Mouse (Mus musculus) CH12.LX (cell line): ENCODE measurements around the gene Pabpc6. TPM values are rescaled to one million over a fixed set of nuclear protein-coding genes. Genes with fewer than 3 reads are reported as not detected.

Source experiments
- DNase-seq: peaks from one replicate; pipeline ENCODE4 v3.0.0-alpha.2; 2013; ENCODE audit errors: extremely low read depth
- H3K27ac ChIP-seq: 2 replicates; pipeline ENCODE4 v1.5.1; 2012; ENCODE audit warnings: low read depth, mild to moderate bottlenecking, control low read depth, moderate library complexity; ENCODE audit not compliant: insufficient read depth
- H3K27me3 ChIP-seq: replicated peaks from 2 replicates; pipeline ENCODE3; 2012; ENCODE audit warnings: inconsistent platforms
- H3K36me3 ChIP-seq, 2 experiments: replicated peaks in 1 of 2; 2 replicates each; pipeline versions ENCODE3 to v1.6.1; 2012; ENCODE audit warnings: inconsistent platforms in 1 of 2, low read length in 1 of 2, mild to moderate bottlenecking in 1 of 2, mixed read lengths in 1 of 2, moderate library complexity in 1 of 2; ENCODE audit not compliant: control insufficient read depth in 1 of 2, insufficient read depth in 1 of 2
- H3K4me1 ChIP-seq, 2 experiments: 2 replicates each; pipeline ENCODE4 v1.6.1; 2012; ENCODE audit warnings: inconsistent platforms in 1 of 2, moderate library complexity in 1 of 2; ENCODE audit not compliant: insufficient read depth in 2 of 2, control insufficient read depth in 1 of 2
- H3K4me2 ChIP-seq: 2 replicates; pipeline ENCODE4 v1.6.1; 2012; ENCODE audit warnings: low read depth, mild to moderate bottlenecking, control low read depth; ENCODE audit not compliant: poor library complexity, insufficient read depth, severe bottlenecking
- H3K4me3 ChIP-seq, 3 experiments: fragments of 150-350 bp in 1 of 3; sonication (generic) in 1 of 3; replicated peaks in 1 of 3; 2 replicates each; pipeline versions ENCODE3 to v1.5.1; 2011 to 2012; ENCODE audit warnings: low read depth in 2 of 3, low read length in 2 of 3, mild to moderate bottlenecking in 2 of 3, moderate library complexity in 2 of 3, control low read depth in 1 of 3, improper control_type of control experiment in 1 of 3, inconsistent platforms in 1 of 3, mixed read lengths in 1 of 3; ENCODE audit not compliant: poor library complexity in 1 of 3
- H3K79me2 ChIP-seq: replicated peaks from 2 replicates; pipeline ENCODE4 v1.6.1; 2012; ENCODE audit warnings: mild to moderate bottlenecking, moderate library complexity; ENCODE audit not compliant: control insufficient read depth, poor library complexity, insufficient read depth, severe bottlenecking; ENCODE audit errors: extremely low read depth
- H3K9ac ChIP-seq: 2 replicates; pipeline ENCODE4 v1.6.1; 2012; ENCODE audit warnings: low read depth, mild to moderate bottlenecking, control low read depth, moderate library complexity; ENCODE audit not compliant: insufficient read depth
- H3K9me3 ChIP-seq: replicated peaks from 2 replicates; pipeline ENCODE3; 2012; ENCODE audit warnings: low read length, inconsistent platforms, mixed read lengths
- CHD1 ChIP-seq: IDR thresholded peaks from 2 replicates; pipeline ENCODE4 v1.6.1; 2012; ENCODE audit warnings: low read depth, low read length, improper control_type of control experiment, inconsistent platforms
- CHD2 ChIP-seq: IDR thresholded peaks from 2 replicates; pipeline ENCODE4 v1.6.1; 2011; ENCODE audit warnings: low read length, improper control_type of control experiment
- CTCF ChIP-seq, 2 experiments: IDR thresholded peaks in 1 of 2; conservative IDR thresholded peaks in 1 of 2; 2 replicates each; pipeline ENCODE4 v1.5.1; 2011 to 2012; ENCODE audit warnings: low read depth in 2 of 2, low read length in 2 of 2, improper control_type of control experiment in 1 of 2, inconsistent platforms in 1 of 2, mild to moderate bottlenecking in 1 of 2, moderate library complexity in 1 of 2
- GABPA ChIP-seq: IDR thresholded peaks from 2 replicates; pipeline ENCODE4 v1.6.1; 2012; ENCODE audit warnings: low read depth, low read length, improper control_type of control experiment, inconsistent platforms; ENCODE audit not compliant: insufficient replicate concordance
- HCFC1 ChIP-seq: IDR thresholded peaks from 2 replicates; pipeline ENCODE4 v1.6.1; 2012; ENCODE audit warnings: low read depth, mild to moderate bottlenecking, inconsistent platforms, low read length, improper control_type of control experiment
- IRF4 ChIP-seq: IDR thresholded peaks from 2 replicates; pipeline ENCODE4 v1.6.1; 2014; ENCODE audit warnings: low read depth, mild to moderate bottlenecking, inconsistent platforms, low read length, improper control_type of control experiment
- JUND ChIP-seq: conservative IDR thresholded peaks from 2 replicates; pipeline ENCODE4 v1.6.1; 2011; ENCODE audit warnings: low read depth, low read length, improper control_type of control experiment
- KAT2A ChIP-seq: IDR thresholded peaks from 2 replicates; pipeline ENCODE4 v1.6.1; 2012; ENCODE audit warnings: low read length, improper control_type of control experiment, inconsistent platforms; ENCODE audit not compliant: insufficient replicate concordance
- MAX ChIP-seq: IDR thresholded peaks from 2 replicates; pipeline ENCODE4 v1.6.1; 2011; ENCODE audit warnings: low read length, improper control_type of control experiment
- MAZ ChIP-seq: IDR thresholded peaks from 2 replicates; pipeline ENCODE4 v1.6.1; 2012; ENCODE audit warnings: low read depth, mild to moderate bottlenecking, inconsistent platforms, low read length, improper control_type of control experiment, moderate library complexity
- MEF2A ChIP-seq: IDR thresholded peaks from 2 replicates; pipeline ENCODE4 v1.6.1; 2014; ENCODE audit warnings: low read depth, mild to moderate bottlenecking, inconsistent platforms, low read length, improper control_type of control experiment, borderline replicate concordance
- MXI1 ChIP-seq: IDR thresholded peaks from 2 replicates; pipeline ENCODE4 v1.6.1; 2011; ENCODE audit warnings: mild to moderate bottlenecking, low read depth, low read length, improper control_type of control experiment
- MYC ChIP-seq: IDR thresholded peaks from 2 replicates; pipeline ENCODE4 v1.6.1; 2011; ENCODE audit warnings: low read depth, mild to moderate bottlenecking, improper control_type of control experiment, low read length
- PAX5 ChIP-seq: IDR thresholded peaks from 2 replicates; pipeline ENCODE4 v1.6.1; 2012; ENCODE audit warnings: low read length, inconsistent platforms, mixed read lengths
- POLR2A ChIP-seq: IDR thresholded peaks from 2 replicates; pipeline ENCODE4 v1.6.1; 2011; ENCODE audit warnings: low read depth, mild to moderate bottlenecking, improper control_type of control experiment, low read length
- RCOR1 ChIP-seq: conservative IDR thresholded peaks from 2 replicates; pipeline ENCODE4 v1.6.1; 2012; ENCODE audit warnings: low read depth, mild to moderate bottlenecking, inconsistent platforms, low read length, improper control_type of control experiment
- TCF12 ChIP-seq: IDR thresholded peaks from 2 replicates; pipeline ENCODE4 v1.6.1; 2014; ENCODE audit warnings: low read depth, mild to moderate bottlenecking, inconsistent platforms, low read length, improper control_type of control experiment
- UBTF ChIP-seq: IDR thresholded peaks from 2 replicates; pipeline ENCODE4 v1.6.1; 2012; ENCODE audit warnings: low read depth, mild to moderate bottlenecking, inconsistent platforms, low read length, improper control_type of control experiment, moderate library complexity
- USF1 ChIP-seq: IDR thresholded peaks from 2 replicates; pipeline ENCODE4 v1.6.1; 2014; ENCODE audit warnings: low read depth, mild to moderate bottlenecking, inconsistent platforms, low read length, improper control_type of control experiment
- USF2 ChIP-seq: conservative IDR thresholded peaks from 2 replicates; pipeline ENCODE4 v1.6.1; 2011; ENCODE audit warnings: low read depth, low read length, improper control_type of control experiment
- ZKSCAN1 ChIP-seq: IDR thresholded peaks from 2 replicates; pipeline ENCODE4 v1.6.1; 2012; ENCODE audit warnings: low read depth, inconsistent platforms, low read length, improper control_type of control experiment, borderline replicate concordance
- ZNF384 ChIP-seq: IDR thresholded peaks from 2 replicates; pipeline ENCODE4 v1.6.1; 2012; ENCODE audit warnings: low read depth, low read length, improper control_type of control experiment, inconsistent platforms
- dilution Hi-C: fragments of 300-500 bp; cut with MboI; formaldehyde crosslinking; loops from 2 replicates; pipeline ENCODE4 v1.14.3; 2020; ENCODE audit warnings: low sequenced_read_pairs; ENCODE audit not compliant: extremely low pct_unique_long_range_greater_than_20kb, extremely low pct_ligation_motif_present
- in situ Hi-C: fragments of 300-500 bp; cut with MboI; formaldehyde crosslinking; loops from 3 replicates; pipeline ENCODE4 v1.14.3; 2019; ENCODE audit warnings: low sequenced_read_pairs, low pct_ligation_motif_present, low pct_unique_long_range_greater_than_20kb, mixed read lengths
- polyA plus RNA-seq: library from polyadenylated mRNA; unstranded; fragments of >175 nt; gene quantifications from 2 replicates; pipeline ENCODE4 v1.2.1, GENCODE M21; 2012; ENCODE audit warnings: low read depth; ENCODE audit not compliant: insufficient read length
- total RNA-seq, 2 experiments: library from RNA; depleted of rRNA; stranded (reverse); fragments of 300-350 nt in 1 of 2; fragments of >200 nt in 1 of 2; gene quantifications; 2 replicates each; pipeline ENCODE4 v1.2.3; 2012 to 2014

Gene Pabpc6
- total and polyA plus RNA-seq, 3 experiments = not detected

GRCm38 (mm10) chr17:9680741-9681140 lies 11.2 kb upstream of the Pabpc6 start:
- H3K27ac ChIP-seq = no peak overlapping the region
- in situ Hi-C loops = no loop called here
- no peak for DNase-seq
- H3K4me2 ChIP-seq = no peak overlapping the region
- dilution Hi-C loops = no loop called here
- no peaks in the 10 kb centered on the region for H3K4me1 ChIP-seq
- no peak overlapping the region for H3K4me3 ChIP-seq
- TF ChIP-seq CTCF (conservative IDR thresholded peaks at IDR 0.05 in 1 of 2, IDR thresholded peaks at IDR 0.05 in 1 of 2; ENCODE audit: low read depth in 2 of 2, low read length in 2 of 2) (no peak), TCF12 (no peak), RCOR1 (no peak), CHD1 (no peak), JUND (no peak), ZKSCAN1 (no peak), PAX5 (no peak), USF1 (no peak), GABPA (no peak), MAX (no peak), ZNF384 (no peak), MYC (no peak), CHD2 (no peak), UBTF (no peak), USF2 (no peak), KAT2A (no peak), IRF4 (no peak), HCFC1 (no peak)
- no peaks in the 10 kb centered on the region for H3K36me3 ChIP-seq
- H3K9me3 ChIP-seq = no peaks in the 10 kb centered on the region
- no peaks in the 10 kb centered on the region for H3K79me2 ChIP-seq
- H3K9ac ChIP-seq = no peak overlapping the region
- H3K27me3 ChIP-seq = no peaks in the 10 kb centered on the region

- Histone ChIP-seq H3K4me2 (no peak overlapping the region), H3K27me3 (no peaks in the 10 kb centered on the region), H3K36me3 (no peaks in the 10 kb centered on the region), H3K79me2 (no peaks in the 10 kb centered on the region), H3K4me3 (no peak overlapping the region), H3K27ac (no peak overlapping the region), H3K9ac (no peak overlapping the region), H3K4me1 (no peaks in the 10 kb centered on the region)
- in situ Hi-C loops (no loop called here), dilution Hi-C loops (no loop called here)
- no peak for DNase-seq
- TF ChIP-seq CHD1 = no peak
- no peak for TF ChIP-seq MAZ
- TF ChIP-seq MEF2A = no peak
- TF ChIP-seq TCF12 = no peak
- no peak for TF ChIP-seq MXI1
- no peak for TF ChIP-seq USF2
- TF ChIP-seq GABPA = no peak
- no peak for TF ChIP-seq JUND
- TF ChIP-seq POLR2A = no peak
- TF ChIP-seq UBTF = no peak
- TF ChIP-seq, all 38 proteins: peak for 0
- no peaks in the 10 kb centered on the region for H3K9me3 ChIP-seq
Measured at GRCm38 (mm10) chr17:9675175-9675789, 5.8 kb upstream of the Pabpc6 start.
